Mouse (Mus musculus) lung, postnatal 10 days (tissue): ENCODE data around the gene Msi2.

Experiments
- DNase-seq: peaks from one replicate; pipeline ENCODE4 v3.0.0; 2021

Msi2 gene

GRCm38 (mm10) chr11:88557828-88558580 lies 160.3 kb downstream of the Msi2 start:
- DNase-seq = peak; percentile 47

- no peak for DNase-seq
These were observed 161.1 kb downstream of the Msi2 start for GRCm38 (mm10) chr11:88557116-88557768.

- DNase-seq = peak; percentile 62
These were observed 162.3 kb downstream of the Msi2 start for GRCm38 (mm10) chr11:88555902-88556549.

- no peak for DNase-seq
These were observed 163.0 kb downstream of the Msi2 start for GRCm38 (mm10) chr11:88555232-88555818.

GRCm38 (mm10) chr11:88553521-88554310 lies 164.6 kb downstream of the Msi2 start:
- DNase-seq = no peak

GRCm38 (mm10) chr11:88552987-88553386 lies 165.3 kb downstream of the Msi2 start:
- peak; percentile 87 for DNase-seq

- DNase-seq = no peak
These were observed 165.9 kb downstream of the Msi2 start for GRCm38 (mm10) chr11:88552385-88552784.

- peak; percentile 49 for DNase-seq
These were observed 167.3 kb downstream of the Msi2 start for GRCm38 (mm10) chr11:88551034-88551433.

GRCm38 (mm10) chr11:88550083-88550907 lies 168.0 kb downstream of the Msi2 start:
- no peak for DNase-seq

- no peak for DNase-seq
These were observed 168.8 kb downstream of the Msi2 start for GRCm38 (mm10) chr11:88549529-88549900.

- no peak for DNase-seq
These were observed 169.3 kb downstream of the Msi2 start for GRCm38 (mm10) chr11:88548832-88549528.

GRCm38 (mm10) chr11:88548423-88548822 lies 169.9 kb downstream of the Msi2 start:
- no peak for DNase-seq

GRCm38 (mm10) chr11:88543771-88544170 lies 174.5 kb downstream of the Msi2 start:
- DNase-seq = no peak

GRCm38 (mm10) chr11:88542817-88543216 lies 175.5 kb downstream of the Msi2 start:
- no peak for DNase-seq

GRCm38 (mm10) chr11:88541666-88542639 lies 176.4 kb downstream of the Msi2 start:
- no peak for DNase-seq

GRCm38 (mm10) chr11:88539637-88540478 lies 178.5 kb downstream of the Msi2 start:
- DNase-seq = peak; percentile 46

- DNase-seq = no peak
These were observed 179.5 kb downstream of the Msi2 start for GRCm38 (mm10) chr11:88538710-88539340.

- no peak for DNase-seq
These were observed 181.0 kb downstream of the Msi2 start for GRCm38 (mm10) chr11:88537344-88537743.
